Mouse (Mus musculus) right cerebral cortex, postnatal 25 days (tissue): ENCODE results near the gene Ninj1.

Source experiments
- DNase-seq: peaks from one replicate; pipeline ENCODE4 v3.0.0; 2022

Gene Ninj1

GRCm38 (mm10) chr13:49187288-49188218, at the start of gene Ninj1:
Ninj1 (plus strand) TSS chr13:49187485.
- peak; percentile 81 for DNase-seq

- DNase-seq: no peak
These were observed 46.7 kb upstream of the Ninj1 start for GRCm38 (mm10) chr13:49140567-49140966.

- no peak for DNase-seq
These were observed 44.9 kb upstream of the Ninj1 start for GRCm38 (mm10) chr13:49142396-49142795.

- no peak for DNase-seq
These were observed 44.0 kb upstream of the Ninj1 start for GRCm38 (mm10) chr13:49143323-49143722.

- no peak for DNase-seq
These were observed 42.8 kb upstream of the Ninj1 start for GRCm38 (mm10) chr13:49144451-49144850.

GRCm38 (mm10) chr13:49145396-49145795, 41.9 kb upstream of the Ninj1 start:
- no peak for DNase-seq

GRCm38 (mm10) chr13:49146040-49146697, 41.1 kb upstream of the Ninj1 start:
- DNase-seq: no peak

GRCm38 (mm10) chr13:49146698-49147006, 40.6 kb upstream of the Ninj1 start:
- no peak for DNase-seq

- DNase-seq: peak; percentile 81
These were observed 40.1 kb upstream of the Ninj1 start for GRCm38 (mm10) chr13:49147007-49147857.

GRCm38 (mm10) chr13:49147858-49148226, 39.4 kb upstream of the Ninj1 start, which contains the start of gene Wnk2:
Wnk2 (minus strand) TSS chr13:49148014.
- peak; percentile 90 for DNase-seq

- DNase-seq: no peak
These were observed 38.6 kb upstream of the Ninj1 start for GRCm38 (mm10) chr13:49148687-49149086.

GRCm38 (mm10) chr13:49154028-49154427, 33.3 kb upstream of the Ninj1 start:
- DNase-seq: no peak

- DNase-seq: no peak
These were observed 32.7 kb upstream of the Ninj1 start for GRCm38 (mm10) chr13:49154621-49155020.

- DNase-seq: no peak
These were observed 30.6 kb upstream of the Ninj1 start for GRCm38 (mm10) chr13:49156645-49157044.

GRCm38 (mm10) chr13:49158040-49158713, 29.1 kb upstream of the Ninj1 start:
- no peak for DNase-seq

GRCm38 (mm10) chr13:49161236-49161635, 26.0 kb upstream of the Ninj1 start:
- DNase-seq: no peak

- DNase-seq: no peak
These were observed 24.6 kb upstream of the Ninj1 start for GRCm38 (mm10) chr13:49162722-49163121.

- no peak for DNase-seq
These were observed 23.6 kb upstream of the Ninj1 start for GRCm38 (mm10) chr13:49163645-49164044.

GRCm38 (mm10) chr13:49167081-49167480, 20.2 kb upstream of the Ninj1 start:
- no peak for DNase-seq

GRCm38 (mm10) chr13:49169448-49170207, 17.7 kb upstream of the Ninj1 start:
- peak; percentile 77 for DNase-seq

- peak; percentile 40 for DNase-seq
These were observed 16.7 kb upstream of the Ninj1 start for GRCm38 (mm10) chr13:49170623-49171022.

- no peak for DNase-seq
These were observed 15.6 kb upstream of the Ninj1 start for GRCm38 (mm10) chr13:49171729-49172128.
